Mouse (Mus musculus) 3134 (cell line): ENCODE data around the gene Sorbs1.
A peak's percentile ranks its signal among the peaks of the same experiment; 100 is the strongest.

ENCODE experiments used
- DNase-seq: peaks from one replicate; pipeline ENCODE4 v3.0.0-alpha.2; 2011; ENCODE audit warnings: low spot score; ENCODE audit not compliant: insufficient read length; ENCODE audit errors: extremely low read depth

The Sorbs1 gene

GRCm38 (mm10) chr19:40438907-40439306 lies 74.7 kb downstream of the Sorbs1 start:
- DNase-seq = no peak

- no peak for DNase-seq
Observed at GRCm38 (mm10) chr19:40437651-40438068, 75.9 kb downstream of the Sorbs1 start.

- peak; percentile 41 for DNase-seq
Observed at GRCm38 (mm10) chr19:40436465-40437200, 76.9 kb downstream of the Sorbs1 start.

- DNase-seq = no peak
Observed at GRCm38 (mm10) chr19:40435797-40436196, 77.8 kb downstream of the Sorbs1 start.

GRCm38 (mm10) chr19:40435045-40435444 lies 78.5 kb downstream of the Sorbs1 start:
- no peak for DNase-seq

- DNase-seq = no peak
Observed at GRCm38 (mm10) chr19:40434042-40434869, 79.3 kb downstream of the Sorbs1 start.

GRCm38 (mm10) chr19:40433316-40433912 lies 80.2 kb downstream of the Sorbs1 start:
- DNase-seq = peak; percentile 46

GRCm38 (mm10) chr19:40431969-40432368 lies 81.6 kb downstream of the Sorbs1 start:
- peak; percentile 17 for DNase-seq

GRCm38 (mm10) chr19:40429572-40429971 lies 84.0 kb downstream of the Sorbs1 start:
- DNase-seq = no peak

- DNase-seq = no peak
Observed at GRCm38 (mm10) chr19:40429169-40429568, 84.4 kb downstream of the Sorbs1 start.

- no peak for DNase-seq
Observed at GRCm38 (mm10) chr19:40426103-40426960, 87.2 kb downstream of the Sorbs1 start.

- no peak for DNase-seq
Observed at GRCm38 (mm10) chr19:40425326-40425725, 88.3 kb downstream of the Sorbs1 start.

- DNase-seq = no peak
Observed at GRCm38 (mm10) chr19:40421037-40421436, 92.5 kb downstream of the Sorbs1 start.

GRCm38 (mm10) chr19:40419315-40419714 lies 94.3 kb downstream of the Sorbs1 start:
- DNase-seq = no peak

- DNase-seq = no peak
Observed at GRCm38 (mm10) chr19:40417155-40417821, 96.3 kb downstream of the Sorbs1 start.

GRCm38 (mm10) chr19:40415725-40416124 lies 97.9 kb downstream of the Sorbs1 start:
- no peak for DNase-seq

GRCm38 (mm10) chr19:40414798-40415475 lies 98.6 kb downstream of the Sorbs1 start:
- DNase-seq = no peak

- DNase-seq = no peak
Observed at GRCm38 (mm10) chr19:40414386-40414785, 99.2 kb downstream of the Sorbs1 start.

GRCm38 (mm10) chr19:40411379-40411813 lies 102.2 kb downstream of the Sorbs1 start:
- DNase-seq = no peak
